Comparison of ENCODE assay signal across 12 mouse cellular contexts in the genomic region with DNA sequence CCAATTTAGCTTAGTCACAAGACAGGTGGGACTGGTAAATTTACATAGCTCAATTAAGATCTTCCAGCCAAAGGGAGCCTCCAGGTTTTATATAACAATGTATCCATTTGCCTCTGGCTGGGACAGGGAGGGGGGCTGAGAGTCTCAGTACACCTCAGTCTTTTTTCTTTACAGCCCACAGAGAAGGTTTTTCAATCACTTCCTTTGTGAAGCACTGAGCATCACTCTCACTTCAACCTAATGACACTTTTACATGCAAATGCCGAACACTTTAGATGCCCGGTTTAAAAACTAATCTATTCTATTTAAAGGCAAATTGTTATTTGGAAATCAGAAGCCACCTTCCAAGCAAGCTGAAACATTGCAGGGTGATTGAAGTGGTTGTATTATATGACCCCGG.
"Had no signal": no experiment of that assay in that cellular context is flagged by ENCODE, and none has a peak within 500 bp of the region (broad histone marks: within the 10 kb centered on the region; RNA-seq: fewer than 3 reads in every experiment).

No protein-coding gene starts in this region.

- ATAC-seq: liver, postnatal 0 days had no signal

- H3K9ac ChIP-seq: limb, embryonic 12.5 days; liver, embryonic 13.5 days; liver, postnatal 0 days; lung, embryonic 15.5 days; midbrain, embryonic 12.5 days; neural tube, embryonic 15.5 days had no signal

- H3K4me2 ChIP-seq: limb, embryonic 12.5 days; liver, embryonic 13.5 days; lung, embryonic 15.5 days; midbrain, embryonic 12.5 days; neural tube, embryonic 15.5 days had no signal

- DNase-seq: kidney, postnatal 25 days; liver; liver, embryonic 13.5 days; liver, postnatal 0 days; thymus, postnatal 14 days had no signal

- H3K27ac ChIP-seq: left cerebral cortex, adult 2 months; limb, embryonic 12.5 days; liver, embryonic 13.5 days; lung, embryonic 15.5 days; midbrain, embryonic 12.5 days; neural tube, embryonic 15.5 days; stomach, postnatal 0 days had no signal

- H3K27me3 ChIP-seq: limb, embryonic 12.5 days; liver, embryonic 13.5 days; lung, embryonic 15.5 days; midbrain, embryonic 12.5 days; neural tube, embryonic 15.5 days had no signal

- H3K4me1 ChIP-seq: limb, embryonic 12.5 days; liver, embryonic 13.5 days had no signal

- H3K36me3 ChIP-seq: limb, embryonic 12.5 days; liver, embryonic 13.5 days; lung, embryonic 15.5 days; midbrain, embryonic 12.5 days; neural tube, embryonic 15.5 days had no signal

- H3K9me3 ChIP-seq: liver, embryonic 13.5 days; lung, embryonic 15.5 days; neural tube, embryonic 15.5 days had no signal

- H3K4me3 ChIP-seq: left cerebral cortex, adult 2 months; limb, embryonic 12.5 days; liver, embryonic 13.5 days; lung, embryonic 15.5 days; midbrain, embryonic 12.5 days; myocyte; neural tube, embryonic 15.5 days had no signal
